Mouse (Mus musculus) cerebellum, adult 2 months (tissue): ENCODE measurements around the gene Frmd5. TPM values are rescaled to one million over a fixed set of nuclear protein-coding genes. Genes with fewer than 3 reads are reported as not detected.

Experiments
- DNase-seq, 2 experiments: peaks; one replicate each; pipeline ENCODE4 v3.0.0; 2021
- H3K27ac ChIP-seq: fragments of 200-500 bp; 2 replicates; pipeline ENCODE4 v1.5.1; 2012; ENCODE audit warnings: low read length, control low read depth, inconsistent platforms; ENCODE audit not compliant: insufficient read depth
- H3K27me3 ChIP-seq: fragments of 200-500 bp; 2 replicates; pipeline ENCODE4 v1.6.1; 2012; ENCODE audit warnings: inconsistent platforms, mild to moderate bottlenecking, low read length, moderate library complexity; ENCODE audit not compliant: control insufficient read depth, insufficient read depth
- H3K4me1 ChIP-seq: fragments of 200-500 bp; 2 replicates; pipeline ENCODE4 v1.6.1; 2011; ENCODE audit warnings: low read length; ENCODE audit not compliant: control insufficient read depth, insufficient read depth
- H3K4me3 ChIP-seq: fragments of 200-500 bp; replicated peaks from 2 replicates; pipeline ENCODE3; 2011; ENCODE audit warnings: mild to moderate bottlenecking, low read depth, low read length, control low read depth; ENCODE audit not compliant: insufficient read depth
- CTCF ChIP-seq: fragments of 200-500 bp; IDR thresholded peaks from 2 replicates; pipeline ENCODE4 v1.5.1; 2011; ENCODE audit warnings: low read depth, mild to moderate bottlenecking, control low read depth, low read length, moderate library complexity, borderline replicate concordance; ENCODE audit not compliant: insufficient read depth
- POLR2A ChIP-seq: fragments of 200-500 bp; IDR thresholded peaks from 2 replicates; pipeline ENCODE4 v1.6.1; 2011; ENCODE audit warnings: low read length, control low read depth, borderline replicate concordance; ENCODE audit not compliant: insufficient read depth
- WGBS: fragments of 180-500 bp; shearing (Covaris S2); methylation state at CpG from one replicate; pipeline ENCODE4 v1.1.7; 2018; 5-methylcytosine and 5-hydroxymethylcytosine counted together
- polyA plus RNA-seq: library from polyadenylated mRNA; depleted of rRNA; stranded (reverse); fragments of >200 nt; gene quantifications from 2 replicates; pipeline ENCODE4 v1.2.3, GENCODE M21; 2012

The Frmd5 gene
- polyA plus RNA-seq, 1 experiment: 55.8 TPM

DNA sequence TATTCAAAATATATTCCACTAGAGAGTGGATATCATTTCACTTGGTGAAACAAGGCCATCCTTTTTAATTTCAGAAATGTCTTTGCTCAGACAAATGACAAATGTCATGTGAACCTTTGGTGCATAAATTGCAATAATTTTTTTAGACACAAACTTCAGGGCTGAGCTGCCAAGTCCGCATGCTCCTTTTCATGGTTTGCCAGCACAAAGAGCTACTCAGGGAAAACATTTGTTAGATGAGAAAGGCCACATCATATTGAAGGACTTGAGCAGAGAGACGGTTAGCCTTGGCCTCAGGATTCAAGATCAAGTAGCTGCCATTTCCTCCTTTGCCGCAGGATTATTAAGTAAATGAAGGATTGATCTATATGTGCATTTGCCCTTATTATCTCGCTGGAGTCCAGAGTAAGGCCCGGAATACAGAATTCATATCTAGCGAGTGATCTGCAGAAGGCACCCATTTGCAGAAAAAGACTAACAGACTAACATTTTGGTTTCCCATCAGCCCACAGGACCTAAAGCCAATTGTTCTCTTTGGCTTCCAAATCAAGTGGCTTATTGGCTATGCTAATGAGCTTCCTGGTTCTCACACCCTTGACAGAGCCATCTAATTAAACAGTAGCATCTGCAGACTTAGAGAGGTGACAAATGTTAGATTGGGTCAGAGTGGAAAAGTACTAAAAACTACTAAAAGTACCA, 146.3 kb downstream of the Frmd5 start:
- Histone ChIP-seq H3K27ac (peak overlapping the region; percentile 58; the same call in 1 of the 2 replicates), H3K27me3 (no peaks in the 10 kb centered on the region), H3K4me3 (no peak overlapping the region), H3K4me1 (peaks cover 20% of the 10 kb centered on the region; the same call in 1 of the 2 replicates)
- WGBS: 26% methylated on average over 6 of the region's 6 CpGs
- peak in 1 of 2 experiments; percentile 51 for DNase-seq
- no peak for TF ChIP-seq CTCF
- TF ChIP-seq POLR2A: no peak

GRCm38 (mm10) chr2:121659350-121659749, 147.5 kb downstream of the Frmd5 start:
- no peak for DNase-seq
- H3K4me1 ChIP-seq: peaks cover 20% of the 10 kb centered on the region; the same call in 1 of the 2 replicates
- TF ChIP-seq POLR2A (no peak), CTCF (no peak)
- peak overlapping the region; percentile 28; the same call in 1 of the 2 replicates for H3K27ac ChIP-seq
- H3K4me3 ChIP-seq: no peak overlapping the region
- WGBS: 70% methylated on average over 4 of the region's 4 CpGs
- H3K27me3 ChIP-seq: no peaks in the 10 kb centered on the region

DNA sequence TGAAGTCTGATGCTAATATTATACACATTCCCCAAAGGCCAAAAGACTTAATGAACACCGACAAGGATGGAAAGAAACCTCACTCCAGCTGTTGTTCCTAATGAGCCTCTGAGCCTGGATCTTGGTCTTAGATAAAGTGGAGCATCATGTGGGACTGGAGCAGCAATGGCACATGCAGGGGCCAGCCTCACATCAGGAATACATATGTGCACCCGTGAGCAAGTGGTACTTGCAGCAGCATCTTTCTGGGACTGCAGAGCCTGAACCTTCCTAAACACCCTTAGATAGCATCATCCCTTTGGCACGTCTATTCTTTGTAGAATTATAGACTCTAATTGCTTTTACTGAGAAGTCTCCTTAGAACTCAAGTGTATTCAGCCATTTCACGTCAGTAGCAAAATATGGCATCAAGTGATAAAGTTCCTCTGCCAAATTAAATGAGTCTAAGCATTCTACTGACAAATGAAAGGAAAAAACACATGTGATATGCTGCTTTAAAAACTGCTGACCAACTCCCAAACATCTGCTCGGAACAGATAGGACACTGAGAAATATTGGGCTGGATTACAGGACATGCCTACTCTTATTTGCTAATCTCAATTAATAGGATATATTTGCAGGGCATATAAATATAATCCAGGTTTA, 148.6 kb downstream of the Frmd5 start:
- TF ChIP-seq POLR2A (no peak), CTCF (no peak)
- 93% methylated on average over 5 of the region's 5 CpGs for WGBS
- DNase-seq: no peak

DNA sequence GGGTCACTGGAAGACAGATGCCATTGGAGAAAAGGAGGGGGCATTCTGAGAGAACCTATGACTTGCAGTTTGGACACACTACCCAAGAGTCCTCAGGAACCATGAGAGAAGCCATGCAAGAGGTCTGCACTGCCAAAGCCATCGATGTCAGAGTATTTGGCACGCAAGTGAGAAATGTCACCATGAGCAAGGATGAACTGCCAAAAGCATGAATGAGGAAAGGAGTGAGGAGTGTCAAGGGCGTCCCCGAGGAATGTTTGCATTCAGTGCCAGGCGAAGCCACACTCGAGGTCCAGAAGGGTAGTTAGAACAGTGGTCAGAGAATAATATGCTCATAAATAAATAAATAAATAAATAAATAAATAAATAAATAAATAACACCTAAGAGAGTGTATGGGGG, 150.9 kb downstream of the Frmd5 start:
- no peak overlapping the region for H3K4me3 ChIP-seq
- 50% methylated on average over 6 of the region's 6 CpGs for WGBS
- H3K4me1 ChIP-seq: peaks cover 17% of the 10 kb centered on the region; the same call in 1 of the 2 replicates
- H3K27ac ChIP-seq: no peak overlapping the region
- H3K27me3 ChIP-seq: no peaks in the 10 kb centered on the region
- no peak for TF ChIP-seq CTCF
- TF ChIP-seq POLR2A: no peak
- peak in 1 of 2 experiments; percentile 25 for DNase-seq

More for the DNA sequence above, 148.6 kb downstream of the Frmd5 start:
- Histone ChIP-seq H3K27ac (no peak overlapping the region), H3K4me1 (peaks cover 20% of the 10 kb centered on the region; the same call in 1 of the 2 replicates), H3K4me3 (no peak overlapping the region), H3K27me3 (no peaks in the 10 kb centered on the region)

- TF ChIP-seq POLR2A (no peak), CTCF (no peak)
- no peak overlapping the region for H3K27ac ChIP-seq
- no peaks in the 10 kb centered on the region for H3K27me3 ChIP-seq
- peak; percentile 36 to 55 for DNase-seq
- peaks cover 11% of the 10 kb centered on the region; the same call in 1 of the 2 replicates for H3K4me1 ChIP-seq
- 46% methylated on average over 8 of the region's 8 CpGs for WGBS
- H3K4me3 ChIP-seq: no peak overlapping the region
These were observed 151.8 kb downstream of the Frmd5 start for GRCm38 (mm10) chr2:121655106-121655505.

- no peak for DNase-seq
- whole genome bisulfite sequencing: 84% methylated on average over 4 of the region's 4 CpGs
- H3K27me3 ChIP-seq: no peaks in the 10 kb centered on the region
- TF ChIP-seq CTCF: no peak
- no peak for TF ChIP-seq POLR2A
- no peaks in the 10 kb centered on the region for H3K4me1 ChIP-seq
- H3K27ac ChIP-seq: no peak overlapping the region
- H3K4me3 ChIP-seq: no peak overlapping the region
These were observed 160.4 kb downstream of the Frmd5 start for GRCm38 (mm10) chr2:121646528-121646927.

DNA sequence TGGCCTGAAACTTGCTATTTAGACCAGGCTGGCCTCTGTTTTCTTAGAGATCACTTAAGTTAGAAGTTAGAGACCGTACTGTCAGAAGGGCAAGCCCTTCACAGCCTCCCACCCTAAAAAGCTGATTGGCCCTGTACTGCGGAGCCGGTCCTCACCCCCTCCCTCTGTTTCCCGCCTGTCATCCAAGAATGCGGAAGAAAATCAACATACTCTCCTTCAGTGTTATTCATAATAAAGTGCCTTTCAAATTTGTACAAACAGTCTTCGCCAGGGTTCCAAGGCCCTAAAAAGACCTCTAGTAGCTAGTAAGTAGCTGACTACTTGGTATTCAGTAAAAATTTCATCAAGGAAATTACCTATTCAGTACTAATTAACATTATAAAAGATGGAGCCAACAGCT, 164.0 kb downstream of the Frmd5 start:
- WGBS: 86% methylated on average over 6 of the region's 6 CpGs
- no peak for DNase-seq
- Histone ChIP-seq H3K4me1 (no peaks in the 10 kb centered on the region), H3K27ac (no peak overlapping the region), H3K27me3 (no peaks in the 10 kb centered on the region), H3K4me3 (no peak overlapping the region)
- TF ChIP-seq POLR2A (no peak), CTCF (no peak)

GRCm38 (mm10) chr2:121632091-121632490, 174.8 kb downstream of the Frmd5 start:
- DNase-seq: no peak
- no peak for TF ChIP-seq POLR2A
- TF ChIP-seq CTCF: no peak
- no peak overlapping the region for H3K27ac ChIP-seq
- 78% methylated on average over 4 of the region's 4 CpGs for WGBS
- no peak overlapping the region for H3K4me3 ChIP-seq
- H3K4me1 ChIP-seq: no peaks in the 10 kb centered on the region
- H3K27me3 ChIP-seq: no peaks in the 10 kb centered on the region
